Mouse (Mus musculus) liver, adult 2 months (tissue): ENCODE results near the gene Prkca. TPM values are rescaled to one million over a fixed set of nuclear protein-coding genes. Genes with fewer than 3 reads are reported as not detected.

Experiments
- DNase-seq: peaks from one replicate; pipeline ENCODE4 v3.0.0-alpha.2; 2011; ENCODE audit warnings: low read depth, low spot score; ENCODE audit errors: extremely low read depth
- H3K27ac ChIP-seq: fragments of 200-500 bp; replicated peaks from 2 replicates; pipeline ENCODE4 v1.5.1; 2012; ENCODE audit warnings: low read depth, mild to moderate bottlenecking, control low read depth, inconsistent platforms, low read length; ENCODE audit not compliant: insufficient read depth
- H3K27me3 ChIP-seq: fragments of 200-500 bp; 2 replicates; pipeline ENCODE4 v1.6.1; 2012; ENCODE audit warnings: mild to moderate bottlenecking, moderate library complexity, low read length, inconsistent platforms; ENCODE audit not compliant: control insufficient read depth, insufficient read depth
- H3K36me3 ChIP-seq: fragments of 200-500 bp; 2 replicates; pipeline ENCODE4 v1.6.1; 2012; ENCODE audit warnings: low read length, inconsistent platforms; ENCODE audit not compliant: control insufficient read depth, insufficient read depth
- H3K4me1 ChIP-seq: fragments of 200-500 bp; 2 replicates; pipeline ENCODE4 v1.6.1; 2011; ENCODE audit warnings: low read length; ENCODE audit not compliant: control insufficient read depth, insufficient read depth
- H3K4me3 ChIP-seq: fragments of 200-500 bp; 2 replicates; pipeline ENCODE4 v1.5.1; 2011; ENCODE audit warnings: low read depth, mild to moderate bottlenecking, control low read depth, low read length, moderate library complexity; ENCODE audit not compliant: insufficient read depth
- H3K79me2 ChIP-seq: fragments of 200-500 bp; 2 replicates; pipeline ENCODE4 v1.6.1; 2012; ENCODE audit warnings: inconsistent platforms, mild to moderate bottlenecking, low read length, moderate library complexity; ENCODE audit not compliant: control insufficient read depth, insufficient read depth
- H3K9ac ChIP-seq: fragments of 200-500 bp; 2 replicates; pipeline ENCODE4 v1.6.1; 2012; ENCODE audit warnings: low read depth, mild to moderate bottlenecking, control low read depth, inconsistent platforms, low read length
- CTCF ChIP-seq: fragments of 200-500 bp; IDR thresholded peaks from 2 replicates; pipeline ENCODE4 v1.5.1; 2011; ENCODE audit warnings: low read depth, low read length, control low read depth
- POLR2A ChIP-seq: fragments of 200-500 bp; IDR thresholded peaks from 2 replicates; pipeline ENCODE4 v1.6.1; 2011; ENCODE audit warnings: low read length, control low read depth; ENCODE audit not compliant: insufficient read depth; ENCODE audit errors: extremely low read depth
- WGBS: fragments of 180-500 bp; shearing (Covaris S2); methylation state at CpG from one replicate; pipeline ENCODE4 v1.1.7; 2018; 5-methylcytosine and 5-hydroxymethylcytosine counted together
- polyA plus RNA-seq: library from polyadenylated mRNA; depleted of rRNA; stranded (reverse); fragments of >200 nt; gene quantifications from 2 replicates; pipeline ENCODE4 v1.2.3, GENCODE M21; 2012
- total RNA-seq: library from RNA; depleted of rRNA; stranded (reverse); fragments of >200 nt; gene quantifications from 2 replicates; pipeline ENCODE4 v1.2.3, GENCODE M21; 2014

Prkca gene
- total and polyA plus RNA-seq, 2 experiments: 2.8 to 4.3 TPM

DNA sequence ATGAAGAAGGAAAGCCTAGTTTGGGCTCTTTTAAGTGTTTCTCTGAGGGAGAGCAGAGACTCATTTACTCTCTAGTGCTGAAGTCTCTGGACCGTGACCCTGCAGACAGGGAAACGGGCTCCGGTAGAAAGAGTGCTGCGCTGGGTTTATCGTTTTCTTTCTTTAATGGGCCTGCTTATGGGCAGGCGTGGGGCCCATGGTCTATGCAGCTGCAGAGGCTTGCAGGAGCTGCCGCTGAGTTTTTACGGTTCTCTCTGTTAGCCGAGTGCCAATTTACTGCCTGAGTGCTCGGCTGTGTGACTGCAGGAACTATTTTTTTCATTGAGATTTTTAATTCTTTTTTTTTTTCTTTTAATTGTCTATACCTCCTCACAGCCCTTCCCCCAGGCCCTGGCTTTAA, 373.8 kb downstream of the Prkca start:
- Histone ChIP-seq H3K9ac (no peak overlapping the region), H3K27me3 (no peaks in the 10 kb centered on the region), H3K4me1 (no peaks in the 10 kb centered on the region), H3K4me3 (no peak overlapping the region), H3K79me2 (no peaks in the 10 kb centered on the region), H3K27ac (no peak overlapping the region), H3K36me3 (no peaks in the 10 kb centered on the region)
- TF ChIP-seq POLR2A (no peak), CTCF (no peak)
- DNase-seq: no peak
- WGBS: 96% methylated on average over 10 of the region's 10 CpGs

DNA sequence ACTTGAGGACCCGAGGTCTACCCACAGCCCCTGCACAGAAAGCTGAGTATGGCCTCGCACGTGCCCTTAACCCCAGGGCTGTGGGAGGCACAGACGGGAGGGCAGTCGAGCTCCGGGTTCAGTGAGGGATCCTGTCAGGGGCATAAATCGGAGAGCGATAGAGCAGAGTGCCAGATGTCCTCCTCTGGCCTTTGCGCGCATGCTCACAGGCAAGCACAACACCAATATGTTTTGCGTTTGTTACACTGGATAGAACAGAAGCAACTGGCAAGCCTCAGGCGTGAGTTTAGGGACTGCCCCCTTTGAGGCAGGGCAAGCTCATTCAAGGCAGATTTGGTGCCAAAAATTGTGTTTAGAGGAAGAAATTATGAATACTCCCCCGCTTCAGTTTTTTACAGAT, 375.6 kb downstream of the Prkca start:
- TF ChIP-seq CTCF: no peak
- no peak for TF ChIP-seq POLR2A
- no peaks in the 10 kb centered on the region for H3K27me3 ChIP-seq
- H3K4me3 ChIP-seq: no peak overlapping the region
- no peak overlapping the region for H3K9ac ChIP-seq
- no peaks in the 10 kb centered on the region for H3K36me3 ChIP-seq
- DNase-seq: no peak
- no peaks in the 10 kb centered on the region for H3K4me1 ChIP-seq
- 82% methylated on average over 13 of the region's 13 CpGs for WGBS
- no peak overlapping the region for H3K27ac ChIP-seq
- no peaks in the 10 kb centered on the region for H3K79me2 ChIP-seq

DNA sequence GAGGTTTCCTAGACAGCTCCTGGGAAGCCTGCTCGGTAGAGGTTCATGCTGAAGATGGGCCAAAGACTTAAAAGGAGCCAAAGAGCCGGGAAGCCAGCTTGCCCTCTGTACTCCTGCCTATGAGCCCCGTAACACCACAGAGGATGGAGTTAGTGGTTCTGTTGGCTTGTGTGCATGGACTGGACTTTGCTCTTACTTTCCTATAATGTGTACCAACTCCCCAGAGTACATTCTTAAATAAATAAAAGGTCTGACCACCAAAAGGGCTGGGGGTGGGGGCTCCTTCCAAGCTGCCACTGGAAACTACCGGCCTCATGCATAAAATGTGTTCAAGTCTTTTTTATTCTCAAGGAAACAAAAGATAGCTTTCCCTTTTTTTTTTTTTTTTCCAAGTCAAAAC, 377.5 kb downstream of the Prkca start:
- no peak for TF ChIP-seq CTCF
- TF ChIP-seq POLR2A: no peak

DNA sequence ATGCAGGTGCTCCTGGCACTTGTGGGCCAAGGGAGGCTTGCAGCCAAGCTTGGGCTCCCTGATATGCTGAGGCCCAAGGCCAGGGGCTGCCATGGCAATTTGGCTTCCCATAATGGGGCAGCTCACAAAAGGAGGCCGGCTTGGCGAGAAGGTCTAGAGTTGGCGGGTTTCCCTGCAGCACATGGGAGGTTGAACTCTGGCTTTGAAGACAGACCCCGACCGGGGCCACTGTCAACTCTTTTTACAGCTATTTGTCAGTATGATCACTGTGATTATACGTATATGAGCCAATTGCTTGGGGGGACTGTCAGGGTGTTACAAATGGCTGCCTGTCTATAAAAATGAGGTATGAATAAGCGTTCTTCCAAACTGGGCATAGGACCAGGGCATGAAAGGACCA, 378.3 kb downstream of the Prkca start:
- no peaks in the 10 kb centered on the region for H3K36me3 ChIP-seq

More for the DNA sequence above, 377.5 kb downstream of the Prkca start:
- H3K27me3 ChIP-seq: no peaks in the 10 kb centered on the region
- H3K4me3 ChIP-seq: no peak overlapping the region
- H3K79me2 ChIP-seq: no peaks in the 10 kb centered on the region
- no peak for DNase-seq
- no peak overlapping the region for H3K9ac ChIP-seq
- no peaks in the 10 kb centered on the region for H3K36me3 ChIP-seq
- 53% methylated on average over 4 of the region's 4 CpGs for WGBS
- no peak overlapping the region for H3K27ac ChIP-seq
- H3K4me1 ChIP-seq: no peaks in the 10 kb centered on the region

DNA sequence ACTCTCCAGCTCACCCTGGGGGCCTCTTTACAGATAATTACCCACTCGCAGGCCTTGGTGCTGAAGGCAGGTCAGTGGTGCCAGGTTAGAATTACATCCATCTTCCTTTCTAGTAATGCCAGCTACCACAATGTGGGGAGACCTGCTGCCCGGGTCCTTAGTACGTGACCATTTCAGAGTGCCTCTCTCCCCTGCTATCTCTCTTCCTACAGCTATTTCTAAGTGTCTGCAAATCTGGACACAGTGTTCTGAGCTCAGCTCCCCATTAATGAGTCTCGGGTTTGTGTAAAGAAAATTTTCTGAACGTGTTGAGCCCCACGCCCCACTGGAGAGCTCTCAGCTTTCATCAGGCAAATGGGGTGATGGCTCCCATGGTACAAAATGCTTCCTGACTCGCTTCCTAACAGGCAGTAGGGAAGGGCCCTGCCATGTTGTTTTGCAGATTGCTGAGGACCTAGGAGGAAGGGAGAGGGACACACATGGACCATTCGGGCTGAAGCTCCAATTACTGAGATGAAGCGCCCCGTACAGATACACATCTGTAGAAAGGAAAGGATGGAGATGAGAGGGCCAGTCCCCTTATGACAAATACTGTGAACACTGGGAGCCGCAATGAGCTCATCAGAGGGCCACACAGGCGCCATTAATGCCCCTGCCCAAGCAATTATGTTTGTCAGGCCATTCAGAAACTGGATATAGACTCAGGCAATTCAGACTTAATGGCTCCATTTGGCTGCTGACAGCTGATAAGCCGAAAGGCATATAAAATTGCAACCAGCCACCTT, 386.0 kb downstream of the Prkca start:
- Histone ChIP-seq H3K4me3 (no peak overlapping the region), H3K36me3 (no peaks in the 10 kb centered on the region), H3K27ac (no peak overlapping the region), H3K79me2 (no peaks in the 10 kb centered on the region), H3K27me3 (no peaks in the 10 kb centered on the region), H3K4me1 (no peaks in the 10 kb centered on the region), H3K9ac (no peak overlapping the region)
- DNase-seq: no peak
- TF ChIP-seq CTCF (no peak), POLR2A (no peak)
- 93% methylated on average over 13 of the region's 13 CpGs for WGBS

More for the DNA sequence above, 378.3 kb downstream of the Prkca start:
- Histone ChIP-seq H3K27ac (no peak overlapping the region), H3K79me2 (no peaks in the 10 kb centered on the region), H3K4me3 (no peak overlapping the region), H3K27me3 (no peaks in the 10 kb centered on the region), H3K9ac (no peak overlapping the region), H3K4me1 (no peaks in the 10 kb centered on the region)
- no peak for DNase-seq
- TF ChIP-seq CTCF: no peak
- no peak for TF ChIP-seq POLR2A
- 94% methylated on average over 7 of the region's 7 CpGs for WGBS
